Mouse (Mus musculus) embryonic facial prominence, embryonic 11.5 days (tissue): ENCODE data around the gene Cavin3. TPM values are rescaled to one million over a fixed set of nuclear protein-coding genes. Genes with fewer than 3 reads are reported as not detected.

ENCODE experiments used
- ATAC-seq: fragments of 200-750 bp; cut with Nextera tagmentation; replicated peaks from 2 replicates; pipeline ENCODE4 v1.8.0; 2017; ENCODE audit warnings: low read depth; ENCODE audit not compliant: insufficient number of reproducible peaks, low FRiP score, low TSS enrichment
- DNase-seq: peaks from one replicate; pipeline ENCODE4 v3.0.0-alpha.2; 2015; ENCODE audit warnings: low spot score
- H3K27ac ChIP-seq: fragments of 300-500 bp; sonication (generic); replicated peaks from 2 replicates; pipeline ENCODE4 v1.5.1; 2014; ENCODE audit warnings: mild to moderate bottlenecking, low read depth, low read length, control low read depth
- H3K27me3 ChIP-seq: fragments of 300-500 bp; sonication (generic); 2 replicates; pipeline ENCODE4 v1.6.1; 2014; ENCODE audit warnings: mild to moderate bottlenecking, low read length, moderate library complexity, mixed read lengths; ENCODE audit not compliant: control insufficient read depth, insufficient read depth
- H3K36me3 ChIP-seq: fragments of 300-500 bp; sonication (generic); replicated peaks from 2 replicates; pipeline ENCODE4 v1.6.1; 2014; ENCODE audit warnings: low read depth, mild to moderate bottlenecking, low read length, moderate library complexity, mixed read lengths; ENCODE audit not compliant: control insufficient read depth, insufficient read depth
- H3K4me1 ChIP-seq: fragments of 300-500 bp; sonication (generic); 2 replicates; pipeline ENCODE4 v1.6.1; 2014; ENCODE audit warnings: low read length, mixed read lengths; ENCODE audit not compliant: control insufficient read depth, insufficient read depth
- H3K4me2 ChIP-seq: fragments of 300-500 bp; sonication (generic); 2 replicates; pipeline ENCODE4 v1.6.1; 2014; ENCODE audit warnings: low read depth, mild to moderate bottlenecking, control low read depth, low read length, moderate library complexity
- H3K4me3 ChIP-seq: fragments of 300-500 bp; sonication (generic); 2 replicates; pipeline ENCODE4 v1.5.1; 2014; ENCODE audit warnings: low read depth, low read length, control low read depth
- H3K9ac ChIP-seq: fragments of 300-500 bp; sonication (generic); replicated peaks from 2 replicates; pipeline ENCODE4 v1.6.1; 2014; ENCODE audit warnings: mild to moderate bottlenecking, control low read depth, low read length
- H3K9me3 ChIP-seq: fragments of 300-500 bp; sonication (generic); replicated peaks from 2 replicates; pipeline ENCODE4 v1.6.1; 2016; ENCODE audit warnings: mild to moderate bottlenecking, low read length, inconsistent platforms, mixed read lengths; ENCODE audit not compliant: control insufficient read depth
- WGBS: fragments of 180-500 bp; shearing (Covaris S2); extraction: QIAGEN DNeasy Blood & Tissue Kit; methylation state at CpG from one replicate; pipeline ENCODE4 v1.1.7; 2014; 5-methylcytosine and 5-hydroxymethylcytosine counted together
- polyA plus RNA-seq: library from polyadenylated mRNA; unstranded; fragments of >200 nt; fragmentation: Nextera tagmentation; extraction: Ambion mirVana; gene quantifications from 2 replicates; pipeline ENCODE4 v1.2.1, GENCODE M21; 2014

The Cavin3 gene
- polyA plus RNA-seq, 1 experiment from 2014 or later, result 23.9 TPM

DNA sequence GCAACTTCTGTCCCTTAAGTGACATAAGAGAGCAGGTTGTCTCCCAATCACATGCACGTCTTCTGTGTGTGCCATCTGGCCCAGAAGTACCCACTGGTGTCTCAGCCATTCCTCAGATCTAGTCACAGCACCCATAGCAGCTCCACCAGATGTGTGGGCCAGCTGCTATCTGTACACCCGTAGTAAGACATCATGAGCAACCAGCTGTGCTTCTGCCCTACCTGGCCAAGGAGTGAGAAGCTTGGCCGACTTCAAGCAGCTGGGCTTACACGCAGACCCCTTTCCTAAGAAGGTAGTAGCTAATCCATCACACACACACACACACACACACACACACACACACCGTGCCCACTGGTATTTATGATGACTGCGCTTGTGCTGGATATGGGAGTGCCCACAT lies 2.9 kb downstream of the Cavin3 start:
- H3K9me3 ChIP-seq, result no peaks in the 10 kb centered on the region
- 89% methylated on average over 6 of the region's 6 CpGs for WGBS
- DNase-seq, result no peak
- H3K27me3 ChIP-seq, result peaks cover 4% of the 10 kb centered on the region; the same call in 1 of the 2 replicates
- H3K4me3 ChIP-seq, result no peak overlapping the region
- no peak for ATAC-seq
- H3K36me3 ChIP-seq, result no peaks in the 10 kb centered on the region
- H3K9ac ChIP-seq, result no peak overlapping the region
- H3K27ac ChIP-seq, result no peak overlapping the region
- 0 out of 2 replicates have a peak, but pooled peaks cover 2% of the 10 kb centered on the region for H3K4me1 ChIP-seq
- H3K4me2 ChIP-seq, result no peak overlapping the region

DNA sequence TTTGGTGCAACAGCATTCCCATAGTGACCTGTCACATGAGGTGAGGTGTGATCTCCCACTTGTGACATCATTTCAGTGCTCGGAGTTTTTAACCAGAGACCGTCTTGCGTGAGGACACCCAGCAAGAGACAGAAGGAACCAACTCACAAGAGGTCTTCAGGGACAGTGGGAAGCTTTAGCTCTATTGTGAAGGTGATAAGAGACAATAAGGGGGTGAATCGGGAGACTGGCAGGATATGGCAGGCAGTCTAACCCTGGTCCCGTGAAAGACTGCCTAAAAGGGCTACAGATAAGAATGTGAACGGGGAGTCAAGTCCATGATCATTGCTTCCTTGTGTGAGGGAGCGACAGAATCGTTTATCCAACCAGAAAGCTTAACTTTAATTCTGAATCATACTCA lies 3.8 kb downstream of the Cavin3 start:
- 82% methylated on average over 8 of the region's 8 CpGs for WGBS
- Histone ChIP-seq H3K4me2 (no peak overlapping the region), H3K4me1 (0 out of 2 replicates have a peak, but pooled peaks cover 2% of the 10 kb centered on the region), H3K27me3 (peaks cover 4% of the 10 kb centered on the region; the same call in 1 of the 2 replicates), H3K36me3 (no peaks in the 10 kb centered on the region), H3K9me3 (no peaks in the 10 kb centered on the region), H3K9ac (no peak overlapping the region), H3K27ac (no peak overlapping the region), H3K4me3 (no peak overlapping the region)
- no peak for ATAC-seq
- DNase-seq, result no peak

DNA sequence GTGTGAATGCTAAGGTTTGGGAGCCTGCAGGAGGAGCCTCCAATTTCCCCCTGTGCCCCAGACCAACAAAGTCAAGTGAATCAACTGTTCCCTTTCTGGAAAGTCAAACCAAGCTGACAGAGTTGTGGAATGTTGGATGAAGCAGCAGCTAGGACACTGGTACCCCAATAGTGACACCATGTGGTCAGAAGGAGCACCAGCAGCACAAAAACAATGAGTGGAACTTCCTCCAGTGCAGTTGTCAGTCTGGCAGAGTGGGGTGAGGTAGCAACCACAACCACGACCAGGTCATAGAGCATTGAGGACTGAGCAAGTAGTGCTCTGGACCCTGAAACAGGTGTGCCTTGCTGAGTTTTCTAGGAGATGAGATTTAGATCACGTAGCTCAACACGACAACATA lies 4.3 kb downstream of the Cavin3 start:
- Histone ChIP-seq H3K9me3 (no peaks in the 10 kb centered on the region), H3K4me3 (no peak overlapping the region), H3K4me2 (no peak overlapping the region), H3K27ac (no peak overlapping the region), H3K27me3 (peaks cover 4% of the 10 kb centered on the region; the same call in 1 of the 2 replicates), H3K4me1 (0 out of 2 replicates have a peak, but pooled peaks cover 2% of the 10 kb centered on the region), H3K36me3 (no peaks in the 10 kb centered on the region), H3K9ac (no peak overlapping the region)
- ATAC-seq, result no peak
- 65% methylated on average over 3 of the region's 3 CpGs for WGBS
- peak; percentile 71 for DNase-seq

DNA sequence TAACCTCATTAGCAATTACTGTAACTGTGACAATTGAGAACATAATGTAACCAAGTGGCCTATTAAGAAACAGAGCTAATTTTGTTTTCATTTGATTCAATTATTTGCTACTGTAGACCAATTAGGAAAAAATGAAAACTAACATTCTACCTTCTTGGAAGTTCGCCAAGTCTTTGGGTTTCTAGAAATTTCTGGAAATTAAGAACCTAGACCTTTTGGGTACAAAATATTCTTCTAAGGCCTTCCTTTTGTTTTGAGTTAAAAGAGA lies 4.7 kb downstream of the Cavin3 start:
- DNase-seq, result no peak

DNA sequence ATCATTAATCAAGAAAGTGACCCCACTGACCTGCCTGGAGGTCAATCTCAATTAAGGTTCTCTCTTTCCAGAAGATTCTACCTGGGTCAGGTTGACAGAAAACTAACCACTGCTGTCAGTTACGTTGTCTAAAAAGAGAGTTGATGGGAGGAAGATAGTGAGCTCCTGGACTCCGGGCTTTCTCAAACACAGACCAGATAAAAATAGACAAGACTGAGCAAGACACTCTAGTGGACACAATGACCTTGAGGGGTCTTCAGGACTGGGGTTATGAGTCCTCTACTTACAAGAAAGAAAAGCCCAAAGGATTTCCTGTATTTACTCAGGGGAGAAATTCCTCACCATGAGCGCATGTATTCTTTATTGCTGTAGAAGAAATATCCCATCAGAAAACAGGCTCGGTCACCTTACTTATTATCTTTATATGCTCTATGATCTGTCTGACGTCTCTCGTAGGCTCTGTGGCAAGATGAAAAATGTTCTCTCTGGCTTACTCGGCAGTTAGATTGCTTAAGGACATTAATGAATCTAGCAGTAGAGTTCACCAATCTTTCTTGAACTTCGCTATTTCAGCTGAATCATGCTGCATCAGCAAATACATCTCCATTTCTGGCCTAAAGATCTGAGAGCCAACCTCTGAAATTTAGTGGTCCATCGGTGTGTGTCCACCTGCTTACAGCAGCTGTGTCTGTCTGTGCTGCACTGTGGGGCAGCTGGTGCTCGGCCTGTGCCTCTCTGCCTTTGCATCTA lies 5.2 kb downstream of the Cavin3 start:
- no peaks in the 10 kb centered on the region for H3K9me3 ChIP-seq
- ATAC-seq, result no peak

More for the DNA sequence above, 4.7 kb downstream of the Cavin3 start:
- Histone ChIP-seq H3K4me2 (no peak overlapping the region), H3K9me3 (no peaks in the 10 kb centered on the region), H3K36me3 (no peaks in the 10 kb centered on the region), H3K27me3 (peaks cover 4% of the 10 kb centered on the region; the same call in 1 of the 2 replicates), H3K9ac (no peak overlapping the region), H3K4me1 (0 out of 2 replicates have a peak, but pooled peaks cover 2% of the 10 kb centered on the region), H3K4me3 (no peak overlapping the region), H3K27ac (no peak overlapping the region)
- WGBS, result 92% methylated on average over 1 of the region's 1 CpGs
- no peak for ATAC-seq

DNA sequence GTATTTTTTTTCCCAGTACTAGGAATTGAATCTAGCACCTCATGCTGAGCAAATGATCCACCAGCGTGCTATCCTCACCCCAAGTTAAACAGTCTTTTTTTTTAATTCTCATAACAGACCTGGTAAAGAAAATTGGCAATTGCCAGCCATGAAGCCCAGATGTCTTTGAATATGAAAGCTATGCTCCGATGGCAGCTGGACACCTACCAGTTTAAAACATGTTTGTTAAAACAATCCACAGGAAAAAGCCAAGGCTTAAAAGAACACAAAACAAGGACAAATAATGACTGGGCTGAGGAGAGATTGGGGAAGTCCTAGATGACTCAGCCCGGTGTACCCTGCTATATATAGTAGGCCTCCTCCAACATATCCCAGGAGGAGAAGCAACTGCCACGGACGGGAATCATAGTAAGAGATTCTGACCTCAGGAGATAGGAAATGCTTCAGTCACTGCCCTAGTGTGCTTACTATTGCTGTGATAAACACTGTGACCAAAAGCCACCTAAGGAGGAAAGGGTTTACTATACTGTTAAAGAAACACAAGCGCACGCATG lies 6.6 kb downstream of the Cavin3 start:
- Histone ChIP-seq H3K9me3 (no peaks in the 10 kb centered on the region), H3K27me3 (no peaks in the 10 kb centered on the region), H3K4me1 (no peaks in the 10 kb centered on the region), H3K9ac (no peak overlapping the region), H3K36me3 (no peaks in the 10 kb centered on the region), H3K4me3 (no peak overlapping the region), H3K4me2 (no peak overlapping the region), H3K27ac (no peak overlapping the region)
- ATAC-seq, result no peak
- 86% methylated on average over 7 of the region's 7 CpGs for WGBS
- DNase-seq, result no peak

More for the DNA sequence above, 5.2 kb downstream of the Cavin3 start:
- Histone ChIP-seq H3K36me3 (no peaks in the 10 kb centered on the region), H3K27ac (no peak overlapping the region), H3K4me3 (no peak overlapping the region), H3K4me1 (no peaks in the 10 kb centered on the region), H3K4me2 (no peak overlapping the region), H3K27me3 (peaks cover 2% of the 10 kb centered on the region; the same call in 1 of the 2 replicates), H3K9ac (no peak overlapping the region)
- WGBS, result 82% methylated on average over 10 of the region's 10 CpGs
- DNase-seq, result no peak

DNA sequence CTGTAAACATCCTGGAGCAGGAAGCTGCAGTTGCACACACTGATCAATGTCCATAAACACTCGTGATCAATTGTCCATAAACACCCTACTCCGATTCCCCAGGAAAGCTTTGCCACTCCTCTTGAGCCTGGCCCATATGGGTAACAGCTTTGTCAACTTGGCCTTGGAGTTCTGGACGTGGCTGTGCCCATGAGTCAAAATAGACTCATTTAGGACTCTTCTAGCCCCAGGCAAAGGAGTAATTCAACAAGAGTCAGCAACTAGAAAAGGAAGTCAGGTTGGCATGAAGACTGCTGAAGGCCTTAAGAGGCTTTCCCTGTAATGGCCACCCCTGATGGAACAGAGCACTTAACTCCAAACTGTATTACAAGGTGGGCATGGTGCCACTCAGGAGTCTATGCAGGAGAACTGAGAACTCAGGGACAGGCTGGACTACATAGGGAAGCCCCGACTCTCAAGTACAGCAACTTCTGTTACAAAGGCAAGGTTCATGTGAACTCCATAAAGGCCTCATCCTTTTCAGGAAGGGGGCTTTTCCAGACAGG lies 7.3 kb downstream of the Cavin3 start:
- Histone ChIP-seq H3K9ac (no peak overlapping the region), H3K27me3 (no peaks in the 10 kb centered on the region), H3K36me3 (no peaks in the 10 kb centered on the region), H3K4me3 (no peak overlapping the region), H3K27ac (no peak overlapping the region), H3K9me3 (no peaks in the 10 kb centered on the region), H3K4me2 (no peak overlapping the region), H3K4me1 (no peaks in the 10 kb centered on the region)
- DNase-seq (no peak), ATAC-seq (no peak)
- WGBS, result 75% methylated on average over 4 of the region's 4 CpGs

DNA sequence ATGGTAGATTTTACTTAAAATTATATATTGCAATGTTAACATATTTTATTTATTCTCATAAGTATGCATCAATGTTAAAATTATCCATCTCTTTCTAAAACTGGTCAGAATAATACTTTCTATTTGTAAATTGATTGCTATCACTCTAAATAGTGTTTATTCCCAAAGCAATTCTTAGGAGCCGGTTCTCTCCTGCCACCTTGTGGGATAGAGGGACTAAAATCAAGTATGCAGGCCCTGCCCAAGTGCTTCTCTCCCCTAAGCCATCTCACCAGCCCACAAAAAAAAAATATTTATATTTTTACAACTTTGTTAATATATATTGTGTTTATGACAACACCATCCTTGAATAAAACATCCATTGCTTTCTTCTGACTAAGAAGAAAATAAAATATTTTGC lies 9.5 kb downstream of the Cavin3 start:
- H3K27me3 ChIP-seq, result no peaks in the 10 kb centered on the region
- no peaks in the 10 kb centered on the region for H3K36me3 ChIP-seq
- no peak overlapping the region for H3K4me2 ChIP-seq
- H3K4me1 ChIP-seq, result no peaks in the 10 kb centered on the region
- no peak overlapping the region for H3K9ac ChIP-seq
- no peak for DNase-seq
- H3K27ac ChIP-seq, result no peak overlapping the region
- no peak overlapping the region for H3K4me3 ChIP-seq
- H3K9me3 ChIP-seq, result no peaks in the 10 kb centered on the region
- WGBS, result 64% methylated on average over 1 of the region's 1 CpGs
- no peak for ATAC-seq
